Mouse (Mus musculus) kidney, embryonic 14.5 days (tissue): ENCODE measurements around the gene Olfr933. TPM values are rescaled to one million over a fixed set of nuclear protein-coding genes. Genes with fewer than 3 reads are reported as not detected.

Experiments
- ATAC-seq: fragments of 200-750 bp; cut with Nextera tagmentation; 2 replicates; pipeline ENCODE4 v1.8.0; 2017; ENCODE audit warnings: moderate number of reproducible peaks, mild to moderate bottlenecking, moderate TSS enrichment, moderate library complexity; ENCODE audit not compliant: low FRiP score, low TSS enrichment
- H3K27ac ChIP-seq: fragments of 300-500 bp; sonication (generic); 2 replicates; pipeline ENCODE4 v1.5.1; 2014; ENCODE audit warnings: low read depth, mild to moderate bottlenecking, low read length, moderate library complexity, mixed read lengths
- H3K27me3 ChIP-seq: fragments of 300-500 bp; sonication (generic); 2 replicates; pipeline ENCODE4 v1.6.1; 2014; ENCODE audit warnings: mild to moderate bottlenecking, low read length; ENCODE audit not compliant: control insufficient read depth, insufficient read depth
- H3K36me3 ChIP-seq: fragments of 300-500 bp; sonication (generic); 2 replicates; pipeline ENCODE4 v1.6.1; 2014; ENCODE audit warnings: low read length, mixed read lengths; ENCODE audit not compliant: control insufficient read depth, insufficient read depth
- H3K4me1 ChIP-seq: fragments of 300-500 bp; sonication (generic); 2 replicates; pipeline ENCODE4 v1.6.1; 2014; ENCODE audit warnings: low read length, mixed read lengths; ENCODE audit not compliant: control insufficient read depth, insufficient read depth
- H3K4me2 ChIP-seq: fragments of 300-500 bp; sonication (generic); replicated peaks from 2 replicates; pipeline ENCODE4 v1.6.1; 2014; ENCODE audit warnings: low read depth, mild to moderate bottlenecking, low read length
- H3K4me3 ChIP-seq: fragments of 300-500 bp; sonication (generic); 2 replicates; pipeline ENCODE4 v1.5.1; 2014; ENCODE audit warnings: mild to moderate bottlenecking, low read length
- H3K9ac ChIP-seq: fragments of 300-500 bp; sonication (generic); 2 replicates; pipeline ENCODE4 v1.6.1; 2014; ENCODE audit warnings: low read depth, mild to moderate bottlenecking, low read length, moderate library complexity
- H3K9me3 ChIP-seq: fragments of 300-500 bp; sonication (generic); 2 replicates; pipeline ENCODE4 v1.6.1; 2016; ENCODE audit warnings: low read length; ENCODE audit not compliant: control insufficient read depth
- WGBS: fragments of 180-500 bp; shearing (Covaris S2); extraction: QIAGEN DNeasy Blood & Tissue Kit; methylation state at CpG from one replicate; pipeline ENCODE4 v1.1.7; 2014; 5-methylcytosine and 5-hydroxymethylcytosine counted together
- polyA plus RNA-seq: library from polyadenylated mRNA; unstranded; fragments of >200 nt; fragmentation: Nextera tagmentation; extraction: Ambion mirVana; gene quantifications from 2 replicates; pipeline ENCODE4 v1.2.1, GENCODE M21; 2014

Olfr933 gene
- not detected in 2 replicates for polyA plus RNA-seq

DNA sequence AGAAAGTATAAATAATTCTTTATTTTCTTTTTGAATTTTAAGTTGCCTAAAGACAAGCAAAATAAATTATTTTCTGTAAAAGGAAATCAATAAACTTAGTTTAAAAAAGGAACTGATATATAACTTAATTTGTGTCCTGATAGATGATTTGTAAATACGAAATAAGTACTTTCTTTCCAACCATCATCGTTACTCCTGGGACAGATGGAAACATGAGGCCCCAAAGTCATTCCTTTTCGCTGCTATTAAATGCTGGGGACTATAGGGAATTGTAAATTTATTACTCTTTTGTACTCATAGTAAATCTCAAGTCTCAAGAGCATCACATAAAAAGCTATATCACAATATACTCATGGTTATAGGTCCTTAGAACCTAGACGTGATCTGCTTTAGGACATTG is at the start of gene Olfr933:
TSS of gene Olfr933 (plus strand) at position 301 of the 400 bp plus-strand sequence.
- WGBS, result 71% methylated on average over 4 of the region's 4 CpGs
- Histone ChIP-seq H3K4me1 (no peaks in the 10 kb centered on the region), H3K9ac (no peak within 1 kb of the TSS), H3K36me3 (no peaks in the 10 kb centered on the region), H3K4me2 (no peak within 1 kb of the TSS), H3K9me3 (no peaks in the 10 kb centered on the region), H3K27me3 (no peaks in the 10 kb centered on the region), H3K27ac (no peak within 1 kb of the TSS), H3K4me3 (no peak within 1 kb of the TSS)
- ATAC-seq, result no peak

DNA sequence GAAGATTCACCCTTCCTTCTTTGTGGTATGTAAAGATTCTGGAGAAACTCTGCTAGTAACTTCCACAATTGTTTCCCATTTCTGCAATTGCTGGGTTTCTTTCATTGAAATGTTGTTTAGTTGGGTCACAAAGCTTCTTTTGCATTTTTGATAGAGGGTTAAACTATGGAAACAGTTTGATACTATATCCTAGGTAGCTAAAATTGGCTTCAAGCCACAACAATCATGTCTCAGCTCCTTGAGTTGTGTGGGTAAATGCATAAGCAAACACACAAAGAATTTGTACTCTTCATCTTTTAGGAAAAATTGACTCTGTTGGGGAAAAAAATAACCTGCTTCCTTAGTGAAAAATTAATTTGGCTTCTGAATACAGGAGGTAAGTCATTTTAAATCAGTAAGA is 42.6 kb upstream of the Olfr933 start, which contains the start of gene Olfr930:
TSS of gene Olfr930 (plus strand) at position 301 of the 400 bp plus-strand sequence.
- Histone ChIP-seq H3K27me3 (no peaks in the 10 kb centered on the region), H3K9ac (no peak within 1 kb of the TSS), H3K4me3 (no peak within 1 kb of the TSS), H3K27ac (no peak within 1 kb of the TSS), H3K36me3 (no peaks in the 10 kb centered on the region), H3K9me3 (no peaks in the 10 kb centered on the region), H3K4me1 (no peaks in the 10 kb centered on the region), H3K4me2 (no peak within 1 kb of the TSS)
- no peak for ATAC-seq

DNA sequence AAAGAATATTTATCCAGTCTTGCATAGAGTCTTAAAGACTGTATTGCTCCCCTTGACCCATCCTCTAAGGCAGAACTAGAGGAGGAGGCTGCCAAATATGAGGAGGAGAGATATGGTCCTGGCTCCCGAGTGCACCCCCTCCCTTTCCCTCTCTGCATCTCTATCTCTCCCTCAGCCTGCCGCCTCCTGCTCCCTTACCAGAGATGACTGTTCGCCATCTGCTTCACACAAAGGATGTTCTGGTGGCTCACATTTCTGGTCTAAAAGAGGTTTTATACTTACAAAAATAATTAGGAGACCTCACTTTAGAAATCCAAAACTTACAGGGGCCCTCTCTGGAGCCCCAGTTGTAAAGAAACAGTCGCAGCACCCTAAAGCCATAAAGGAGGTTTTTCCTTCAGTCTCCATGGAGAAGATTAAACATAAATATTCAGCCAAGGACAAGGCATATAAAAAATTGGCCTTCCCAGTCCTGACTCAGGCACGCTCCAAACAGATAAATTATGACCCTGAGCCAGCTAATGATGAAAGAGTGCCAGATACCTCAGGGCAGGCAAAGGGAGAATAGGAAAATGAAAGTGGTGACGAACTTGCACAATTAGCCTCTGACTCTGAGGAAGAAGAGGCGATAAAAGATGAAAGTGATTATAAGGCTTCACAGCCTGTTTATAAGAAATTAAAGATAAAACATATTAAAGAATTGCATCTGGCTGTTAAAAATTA is 18.6 kb upstream of the Olfr933 start:
- Histone ChIP-seq H3K9me3 (no peaks in the 10 kb centered on the region), H3K9ac (no peak overlapping the region), H3K4me1 (no peaks in the 10 kb centered on the region), H3K4me2 (0 out of 2 replicates have a peak overlapping the region, but pooled peaks have one; percentile 6), H3K4me3 (no peak overlapping the region), H3K36me3 (no peaks in the 10 kb centered on the region), H3K27me3 (no peaks in the 10 kb centered on the region), H3K27ac (no peak overlapping the region)
- no peak for ATAC-seq
- WGBS, result 31% methylated on average over 7 of the region's 7 CpGs

DNA sequence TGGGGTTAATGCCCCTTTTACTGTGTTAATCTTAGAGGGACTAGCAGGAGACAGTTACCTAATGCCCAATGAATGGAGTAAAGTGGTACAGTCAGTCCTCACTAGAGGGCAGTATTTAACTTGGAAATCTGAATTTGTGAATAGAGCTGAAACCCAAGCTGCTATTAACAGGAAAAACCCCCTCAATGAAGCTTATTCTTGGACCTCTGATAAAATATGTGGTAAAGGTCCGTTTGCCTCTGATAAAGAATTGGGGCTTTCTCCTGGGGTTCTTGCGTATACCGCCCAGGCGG is 18.0 kb upstream of the Olfr933 start:
- 79% methylated on average over 4 of the region's 4 CpGs for WGBS
- H3K27me3 ChIP-seq, result no peaks in the 10 kb centered on the region
- no peaks in the 10 kb centered on the region for H3K9me3 ChIP-seq
- H3K36me3 ChIP-seq, result no peaks in the 10 kb centered on the region
- H3K27ac ChIP-seq, result no peak overlapping the region
- no peak overlapping the region for H3K4me3 ChIP-seq
- H3K4me2 ChIP-seq, result no peak overlapping the region
- ATAC-seq, result no peak
- no peak overlapping the region for H3K9ac ChIP-seq
- no peaks in the 10 kb centered on the region for H3K4me1 ChIP-seq

DNA sequence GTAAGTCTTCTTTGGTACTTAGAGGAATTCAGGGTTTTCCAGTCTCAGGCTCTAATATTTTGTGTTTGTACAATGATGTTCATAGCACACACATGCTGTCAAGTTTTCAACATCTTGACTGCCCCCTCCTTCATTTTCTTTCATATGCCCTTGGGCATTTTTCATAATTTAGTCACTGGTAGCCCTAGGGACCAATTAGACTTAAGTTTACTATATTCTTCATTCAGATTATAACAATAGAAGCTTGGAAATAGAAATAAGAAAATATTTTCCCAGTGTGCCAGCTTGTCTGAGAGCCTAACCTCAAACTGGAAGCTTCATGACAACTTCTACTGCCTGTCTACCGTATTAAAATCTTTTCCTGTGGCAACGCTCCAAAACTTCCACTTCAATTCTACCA is 16.1 kb downstream of the Olfr933 start, which contains the start of gene Olfr934:
TSS of gene Olfr934 (minus strand) at position 101 of the 400 bp plus-strand sequence.
- Histone ChIP-seq H3K27ac (no peak within 1 kb of the TSS), H3K9me3 (no peaks in the 10 kb centered on the region), H3K4me3 (no peak within 1 kb of the TSS), H3K4me2 (no peak within 1 kb of the TSS), H3K27me3 (no peaks in the 10 kb centered on the region), H3K9ac (no peak within 1 kb of the TSS), H3K4me1 (no peaks in the 10 kb centered on the region), H3K36me3 (no peaks in the 10 kb centered on the region)
- no peak for ATAC-seq
- 91% methylated on average over 2 of the region's 2 CpGs for WGBS

DNA sequence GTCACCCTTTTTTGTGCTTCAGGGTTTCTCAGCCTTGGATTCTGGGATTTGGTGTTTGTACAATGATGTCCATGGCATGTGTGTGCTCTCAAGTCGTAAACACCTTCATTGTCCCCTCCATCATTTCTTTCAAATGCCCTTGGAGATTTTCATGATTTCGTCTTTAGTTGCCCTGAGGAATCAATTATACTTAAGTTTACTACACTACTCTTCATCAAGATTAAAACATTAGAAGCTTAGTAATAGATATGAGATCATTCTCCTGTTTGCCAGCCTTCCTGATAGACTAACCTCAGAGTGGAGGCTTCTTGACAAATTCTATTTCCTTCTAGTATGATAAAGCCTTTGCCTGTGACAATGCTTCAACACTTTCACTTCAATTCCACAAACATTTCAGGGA is 27.5 kb downstream of the Olfr933 start, which contains the start of gene Olfr935:
TSS of gene Olfr935 (minus strand) at position 101 of the 400 bp plus-strand sequence.
- H3K27me3 ChIP-seq, result no peaks in the 10 kb centered on the region
- no peak within 1 kb of the TSS for H3K9ac ChIP-seq
- H3K4me3 ChIP-seq, result no peak within 1 kb of the TSS
- no peaks in the 10 kb centered on the region for H3K9me3 ChIP-seq
- no peaks in the 10 kb centered on the region for H3K4me1 ChIP-seq
- no peaks in the 10 kb centered on the region for H3K36me3 ChIP-seq
- ATAC-seq, result no peak
- 76% methylated on average over 2 of the region's 2 CpGs for WGBS
- H3K27ac ChIP-seq, result no peak within 1 kb of the TSS
- no peak within 1 kb of the TSS for H3K4me2 ChIP-seq

DNA sequence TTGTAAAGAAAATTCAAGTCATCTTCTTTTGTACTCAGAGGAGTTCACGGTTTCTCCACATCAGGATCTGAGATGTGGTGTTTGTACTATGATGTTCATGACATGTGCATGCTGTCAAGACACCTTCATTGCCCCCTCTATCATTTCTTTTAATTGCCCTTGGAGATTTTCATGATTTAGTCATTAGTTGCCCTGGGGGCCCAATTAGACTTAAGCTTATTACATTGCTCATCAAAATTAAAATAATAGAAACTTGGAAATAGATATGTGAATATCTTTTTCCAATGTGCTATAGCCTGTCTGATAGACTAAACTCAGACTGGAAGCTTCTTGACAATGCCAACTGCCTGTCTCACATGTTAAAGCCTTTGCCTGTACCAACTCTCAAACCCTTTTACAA is 51.2 kb downstream of the Olfr933 start, which contains the start of gene Olfr146:
TSS of gene Olfr146 (minus strand) at position 101 of the 400 bp plus-strand sequence.
- no peaks in the 10 kb centered on the region for H3K4me1 ChIP-seq
- WGBS, result 87% methylated on average over 1 of the region's 1 CpGs
- no peaks in the 10 kb centered on the region for H3K36me3 ChIP-seq
- H3K27me3 ChIP-seq, result no peaks in the 10 kb centered on the region
- H3K9me3 ChIP-seq, result no peaks in the 10 kb centered on the region
- H3K27ac ChIP-seq, result no peak within 1 kb of the TSS
- H3K4me3 ChIP-seq, result no peak within 1 kb of the TSS
- H3K4me2 ChIP-seq, result no peak within 1 kb of the TSS
- H3K9ac ChIP-seq, result no peak within 1 kb of the TSS
- ATAC-seq, result no peak

Other genes starting within 250 kb of the Olfr933 start
- 0.05 TPM in 1 of 2 replicates, not detected in the other for gene Olfr920, start 220.0 kb upstream of the Olfr933 start, polyA plus RNA-seq
- gene Olfr921, start 199.2 kb upstream of the Olfr933 start, polyA plus RNA-seq, result not detected in 2 replicates
- not detected in 2 replicates for gene Olfr922, start 157.7 kb upstream of the Olfr933 start, polyA plus RNA-seq
- not detected in 2 replicates for gene Olfr923, start 145.8 kb upstream of the Olfr933 start, polyA plus RNA-seq
- gene Olfr924, start 127.9 kb upstream of the Olfr933 start, polyA plus RNA-seq, result not detected in 2 replicates
- not detected in 2 replicates for gene Olfr26, start 117.3 kb upstream of the Olfr933 start, polyA plus RNA-seq
- gene Olfr926, start 95.2 kb upstream of the Olfr933 start, polyA plus RNA-seq, result not detected in 2 replicates
- not detected in 2 replicates for gene Olfr930, start 42.5 kb upstream of the Olfr933 start, polyA plus RNA-seq
- not detected in 2 replicates for gene Olfr934, start 16.0 kb downstream of the Olfr933 start, polyA plus RNA-seq
- gene Olfr935, start 27.4 kb downstream of the Olfr933 start, polyA plus RNA-seq, result not detected in 2 replicates
- gene Olfr146, start 51.1 kb downstream of the Olfr933 start, polyA plus RNA-seq, result not detected in 2 replicates
- gene Olfr937, start 92.6 kb downstream of the Olfr933 start, polyA plus RNA-seq, result not detected in 2 replicates
- gene Olfr938, start 106.6 kb downstream of the Olfr933 start, polyA plus RNA-seq, result not detected in 2 replicates
- not detected in 2 replicates for gene Olfr27, start 155.8 kb downstream of the Olfr933 start, polyA plus RNA-seq
- not detected in 2 replicates for gene Olfr943, start 194.0 kb downstream of the Olfr933 start, polyA plus RNA-seq
- gene Olfr944, start 229.6 kb downstream of the Olfr933 start, polyA plus RNA-seq, result not detected in 2 replicates